Mouse (Mus musculus): Measurements from ENCODE around the gene Fbxw19. TPM values are rescaled to one million over a fixed set of nuclear protein-coding genes. Genes with fewer than 3 reads are reported as not detected.
"Not testable (repeated sequence)": the region's sequence is repeated elsewhere in the genome, so short reads cannot be mapped to it uniquely, and the experiment has no call there.

Gene Fbxw19
- not detected in 2 replicates for polyA plus RNA-seq (2016; fragmentation: Nextera tagmentation; extraction: Ambion mirVana)

DNA sequence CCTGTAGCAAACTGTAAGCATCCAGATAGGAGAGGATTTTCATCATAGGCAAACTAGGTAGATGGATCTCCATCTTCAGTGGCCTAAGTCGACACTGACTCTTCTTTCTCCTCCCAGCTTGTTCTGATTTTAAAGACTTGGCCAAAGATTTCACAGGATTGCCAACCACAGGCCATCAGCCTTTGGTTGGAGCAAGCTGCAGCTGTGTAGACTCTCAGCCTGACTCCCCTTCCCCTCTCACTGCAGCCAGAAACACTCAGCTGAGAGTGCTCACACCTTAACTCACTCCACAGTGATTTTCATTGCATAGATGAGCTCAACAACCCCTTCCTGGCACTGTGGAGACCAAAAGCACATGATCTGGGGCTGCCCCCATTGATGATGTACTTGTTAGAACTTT is at the start of gene Fbxw19:
Fbxw19 (minus strand) TSS at position 101 of the 400 bp plus-strand sequence.
- H3K9me3 ChIP-seq; H3K4me1 ChIP-seq (replicated peaks); H3K27me3 ChIP-seq (ENCODE audit: insufficient read depth, poor library complexity, severe bottlenecking); H3K36me3 ChIP-seq; DNase-seq (ENCODE audit: low spot score); H3K4me3 ChIP-seq; H3K27ac ChIP-seq: not testable (repeated sequence)
- WGBS = 80% methylated on average over 1 of the region's 1 CpGs

GRCm38 (mm10) chr9:109523385-109524064 is 27.9 kb upstream of the Fbxw19 start:
- Histone ChIP-seq H3K36me3 (no peaks in the 10 kb centered on the region), H3K27ac (no peak overlapping the region), H3K4me1 (replicated peaks) (no peaks in the 10 kb centered on the region), H3K27me3 (ENCODE audit: insufficient read depth, poor library complexity, severe bottlenecking) (no peaks in the 10 kb centered on the region), H3K4me3 (no peak overlapping the region), H3K9me3 (no peaks in the 10 kb centered on the region)
- no peak for DNase-seq (ENCODE audit: low spot score)
- 84% methylated on average over 5 of the region's 5 CpGs for WGBS

DNA sequence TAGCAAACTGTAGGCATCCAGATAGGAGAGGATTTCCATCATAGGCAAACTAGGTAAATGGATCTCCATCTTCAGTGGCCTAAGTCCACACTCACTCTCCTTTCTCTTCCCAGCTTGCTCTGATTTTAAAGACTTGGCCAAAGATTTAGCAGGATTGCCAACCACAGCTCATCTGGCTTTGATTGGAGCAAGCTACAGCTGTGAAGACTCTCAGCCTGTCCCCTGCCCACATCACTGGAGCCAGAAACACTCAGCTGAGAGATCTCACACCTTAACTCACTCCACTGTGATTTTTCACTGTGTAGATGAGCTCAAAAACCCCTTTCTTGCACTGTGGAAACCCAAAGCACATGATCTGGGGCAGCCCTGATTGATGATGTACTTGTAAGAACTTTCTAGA is 46.6 kb downstream of the Fbxw19 start, which contains the start of gene Fbxw16:
Fbxw16 (minus strand) TSS at position 101 of the 400 bp plus-strand sequence.
- H3K27ac ChIP-seq = no peak within 1 kb of the TSS
- no peaks in the 10 kb centered on the region for H3K36me3 ChIP-seq
- H3K4me3 ChIP-seq = no peak within 1 kb of the TSS
- no peaks in the 10 kb centered on the region for H3K4me1 ChIP-seq (replicated peaks)
- peaks cover 4% of the 10 kb centered on the region; the same call in 1 of the 2 replicates for H3K9me3 ChIP-seq
- H3K27me3 ChIP-seq (ENCODE audit: insufficient read depth, poor library complexity, severe bottlenecking) = no peaks in the 10 kb centered on the region
- no peak for DNase-seq (ENCODE audit: low spot score)

GRCm38 (mm10) chr9:109432956-109433355 is 62.7 kb downstream of the Fbxw19 start:
- WGBS = 87% methylated on average over 1 of the region's 1 CpGs
- Histone ChIP-seq H3K27me3 (ENCODE audit: insufficient read depth, poor library complexity, severe bottlenecking) (no peaks in the 10 kb centered on the region), H3K4me1 (replicated peaks) (no peaks in the 10 kb centered on the region), H3K9me3 (no peaks in the 10 kb centered on the region), H3K27ac (no peak overlapping the region), H3K4me3 (no peak overlapping the region), H3K36me3 (no peaks in the 10 kb centered on the region)
- no peak for DNase-seq (ENCODE audit: low spot score)

Other genes starting within 250 kb of the Fbxw19 start
- not detected in 2 replicates for gene Fbxw14, start 208.2 kb downstream of the Fbxw19 start, polyA plus RNA-seq (2016; fragmentation: Nextera tagmentation; extraction: Ambion mirVana)
- gene Fbxw28, start 156.2 kb downstream of the Fbxw19 start, polyA plus RNA-seq (2016; fragmentation: Nextera tagmentation; extraction: Ambion mirVana) = not detected in 2 replicates
- gene Fbxw22, start 91.6 kb downstream of the Fbxw19 start, polyA plus RNA-seq (2016; fragmentation: Nextera tagmentation; extraction: Ambion mirVana) = not detected in 2 replicates
- not detected in 2 replicates for gene Fbxw16, start 46.7 kb downstream of the Fbxw19 start, polyA plus RNA-seq (2016; fragmentation: Nextera tagmentation; extraction: Ambion mirVana)
- not detected in 2 replicates for gene Fbxw15, start 72.4 kb upstream of the Fbxw19 start, polyA plus RNA-seq (2016; fragmentation: Nextera tagmentation; extraction: Ambion mirVana)
- gene Fbxw24, start 130.2 kb upstream of the Fbxw19 start, polyA plus RNA-seq (2016; fragmentation: Nextera tagmentation; extraction: Ambion mirVana) = not detected in 2 replicates
- gene Fbxw25, start 168.8 kb upstream of the Fbxw19 start, polyA plus RNA-seq (2016; fragmentation: Nextera tagmentation; extraction: Ambion mirVana) = not detected in 2 replicates
- gene Fbxw18, start 206.8 kb upstream of the Fbxw19 start, polyA plus RNA-seq (2016; fragmentation: Nextera tagmentation; extraction: Ambion mirVana) = 0.33 TPM in 1 of 2 replicates, not detected in the other

All from hindbrain, embryonic 10.5 days (tissue).